Mouse (Mus musculus) hindbrain, postnatal 0 days (tissue): ENCODE measurements around the gene Hdac11. TPM values are rescaled to one million over a fixed set of nuclear protein-coding genes. Genes with fewer than 3 reads are reported as not detected.

Experiments
- ATAC-seq: fragments of 200-750 bp; cut with Nextera tagmentation; 2 replicates; pipeline ENCODE4 v1.8.0; 2017; ENCODE audit warnings: mild to moderate bottlenecking, moderate TSS enrichment, moderate library complexity
- DNase-seq: peaks from one replicate; pipeline ENCODE4 v3.0.0-alpha.2; 2015; ENCODE audit warnings: low spot score
- H3K27ac ChIP-seq: fragments of 300-500 bp; sonication (generic); 2 replicates; pipeline ENCODE4 v1.5.1; 2014; ENCODE audit warnings: mild to moderate bottlenecking
- H3K27me3 ChIP-seq: fragments of 300-500 bp; sonication (generic); 2 replicates; pipeline ENCODE4 v1.6.1; 2014; ENCODE audit warnings: low read length, mixed read lengths; ENCODE audit not compliant: insufficient read depth
- H3K36me3 ChIP-seq: fragments of 300-500 bp; sonication (generic); 2 replicates; pipeline ENCODE4 v1.6.1; 2014; ENCODE audit warnings: low read length, mixed read lengths; ENCODE audit not compliant: insufficient read depth
- H3K4me1 ChIP-seq: fragments of 300-500 bp; sonication (generic); 2 replicates; pipeline ENCODE4 v1.6.1; 2014; ENCODE audit warnings: antibody characterized with exemption, low read length, mixed read lengths; ENCODE audit not compliant: insufficient read depth
- H3K4me2 ChIP-seq: fragments of 300-500 bp; sonication (generic); 2 replicates; pipeline ENCODE4 v1.6.1; 2014; ENCODE audit warnings: low read depth, mild to moderate bottlenecking, low read length, moderate library complexity, mixed read lengths
- H3K4me3 ChIP-seq: fragments of 300-500 bp; sonication (generic); 2 replicates; pipeline ENCODE4 v1.5.1; 2014; ENCODE audit warnings: low read length
- H3K9ac ChIP-seq: fragments of 300-500 bp; sonication (generic); replicated peaks from 2 replicates; pipeline ENCODE4 v1.6.1; 2014; ENCODE audit warnings: mild to moderate bottlenecking, low read length, moderate library complexity, mixed read lengths
- H3K9me3 ChIP-seq: fragments of 300-500 bp; sonication (generic); 2 replicates; pipeline ENCODE4 v1.6.1; 2016; ENCODE audit warnings: low read length, mixed read lengths
- CTCF ChIP-seq: IDR thresholded peaks from 2 replicates; pipeline ENCODE4 v1.5.1; 2016; ENCODE audit warnings: antibody characterized with exemption, control low read depth, low read depth
- WGBS: fragments of 180-500 bp; shearing (Covaris S2); extraction: QIAGEN DNeasy Blood & Tissue Kit; methylation state at CpG from one replicate; pipeline ENCODE4 v1.1.7; 2014; 5-methylcytosine and 5-hydroxymethylcytosine counted together
- polyA plus RNA-seq: library from polyadenylated mRNA; unstranded; fragments of >200 nt; fragmentation: Nextera tagmentation; extraction: Ambion mirVana; gene quantifications from 2 replicates; pipeline ENCODE4 v1.2.1, GENCODE M21; 2015
- total RNA-seq: library from RNA; depleted of rRNA; stranded (reverse); fragments of >200 nt; gene quantifications from 2 replicates; pipeline ENCODE4 v1.2.3, GENCODE M21; 2014; rRNA removed

Hdac11 gene
- total and polyA plus RNA-seq, 2 experiments from 2014 or later = 50.1 to 111 TPM

- peak; percentile 35 for DNase-seq
- no peak overlapping the region for H3K4me3 ChIP-seq
- no peak for TF ChIP-seq CTCF
- H3K4me2 ChIP-seq = no peak overlapping the region
- H3K27ac ChIP-seq = no peak overlapping the region
- H3K4me1 ChIP-seq = peaks cover 8% of the 10 kb centered on the region; the same call in 1 of the 2 replicates
- H3K27me3 ChIP-seq = no peaks in the 10 kb centered on the region; the same call in 1 of the 2 replicates
- WGBS = 27% methylated on average over 9 of the region's 9 CpGs
- no peak for ATAC-seq
- H3K9ac ChIP-seq = 0 out of 2 replicates have a peak overlapping the region, but pooled peaks have one; percentile 24
- no peaks in the 10 kb centered on the region for H3K9me3 ChIP-seq
- H3K36me3 ChIP-seq = no peaks in the 10 kb centered on the region
Measured at GRCm38 (mm10) chr6:91218445-91218844, 62.0 kb downstream of the Hdac11 start.

- TF ChIP-seq CTCF = peak; percentile 20; the same call in 1 of the 2 replicates
- ATAC-seq (peak; percentile 30; the same call in 1 of the 2 replicates), DNase-seq (no peak)
- Histone ChIP-seq H3K27ac (no peak overlapping the region), H3K36me3 (no peaks in the 10 kb centered on the region), H3K27me3 (no peaks in the 10 kb centered on the region), H3K9ac (0 out of 2 replicates have a peak overlapping the region, but pooled peaks have one; percentile 24), H3K4me1 (peaks cover 8% of the 10 kb centered on the region; the same call in 1 of the 2 replicates), H3K4me2 (no peak overlapping the region), H3K9me3 (no peaks in the 10 kb centered on the region), H3K4me3 (no peak overlapping the region)
- WGBS = 69% methylated on average over 3 of the region's 3 CpGs
Measured at GRCm38 (mm10) chr6:91218871-91219270, 62.4 kb downstream of the Hdac11 start.

- Histone ChIP-seq H3K4me1 (peaks cover 8% of the 10 kb centered on the region; the same call in 1 of the 2 replicates), H3K36me3 (no peaks in the 10 kb centered on the region), H3K27me3 (no peaks in the 10 kb centered on the region), H3K27ac (no peak overlapping the region), H3K4me3 (no peak overlapping the region), H3K9ac (no peak overlapping the region), H3K9me3 (no peaks in the 10 kb centered on the region), H3K4me2 (no peak overlapping the region)
- no peak for TF ChIP-seq CTCF
- DNase-seq (no peak), ATAC-seq (peak; percentile 16; the same call in 1 of the 2 replicates)
Measured at GRCm38 (mm10) chr6:91220062-91220461, 63.6 kb downstream of the Hdac11 start.

GRCm38 (mm10) chr6:91221094-91221493, 64.6 kb downstream of the Hdac11 start:
- Histone ChIP-seq H3K4me1 (peaks cover 8% of the 10 kb centered on the region; the same call in 1 of the 2 replicates), H3K4me3 (no peak overlapping the region), H3K9me3 (no peaks in the 10 kb centered on the region), H3K36me3 (no peaks in the 10 kb centered on the region), H3K4me2 (no peak overlapping the region), H3K27ac (no peak overlapping the region), H3K9ac (no peak overlapping the region), H3K27me3 (no peaks in the 10 kb centered on the region)
- WGBS = 15% methylated on average over 3 of the region's 3 CpGs
- ATAC-seq (no peak), DNase-seq (no peak)
- no peak for TF ChIP-seq CTCF

GRCm38 (mm10) chr6:91222694-91223346, 66.4 kb downstream of the Hdac11 start:
- H3K9me3 ChIP-seq = no peaks in the 10 kb centered on the region
- no peak overlapping the region for H3K4me2 ChIP-seq
- 73% methylated on average over 10 of the region's 10 CpGs for whole genome bisulfite sequencing
- TF ChIP-seq CTCF = no peak
- no peaks in the 10 kb centered on the region for H3K36me3 ChIP-seq
- no peak overlapping the region for H3K4me3 ChIP-seq
- no peak overlapping the region for H3K9ac ChIP-seq
- peaks cover 8% of the 10 kb centered on the region; the same call in 1 of the 2 replicates for H3K4me1 ChIP-seq
- H3K27ac ChIP-seq = no peak overlapping the region
- no peaks in the 10 kb centered on the region for H3K27me3 ChIP-seq
- DNase-seq (no peak), ATAC-seq (no peak)

Other genes with a start within 250 kb of the Hdac11 start
- 175 and 179 TPM in 2 replicates for gene Iqsec1, start 168.0 kb upstream of the Hdac11 start, total RNA-seq
- gene Iqsec1, start 168.0 kb upstream of the Hdac11 start, polyA plus RNA-seq = 29.0 and 29.3 TPM in 2 replicates
- 63.0 and 76.0 TPM in 2 replicates for gene Nup210, start 39.8 kb upstream of the Hdac11 start, total RNA-seq
- 14.7 and 15.6 TPM in 2 replicates for gene Nup210, start 39.8 kb upstream of the Hdac11 start, polyA plus RNA-seq
- 50.6 and 50.9 TPM in 2 replicates for gene Fbln2, start 55.8 kb downstream of the Hdac11 start, total RNA-seq
- 18.5 and 21.2 TPM in 2 replicates for gene Fbln2, start 55.8 kb downstream of the Hdac11 start, polyA plus RNA-seq